Mouse (Mus musculus) hindbrain, postnatal 0 days (tissue): ENCODE results near the gene Zfp667. TPM values are rescaled to one million over a fixed set of nuclear protein-coding genes. Genes with fewer than 3 reads are reported as not detected.
"Not testable (repeated sequence)": the region's sequence is repeated elsewhere in the genome, so short reads cannot be mapped to it uniquely, and the experiment has no call there.

ENCODE experiments used
- ATAC-seq: fragments of 200-750 bp; cut with Nextera tagmentation; 2 replicates; pipeline ENCODE4 v1.8.0; 2017; ENCODE audit warnings: mild to moderate bottlenecking, moderate TSS enrichment, moderate library complexity
- DNase-seq: peaks from one replicate; pipeline ENCODE4 v3.0.0-alpha.2; 2015; ENCODE audit warnings: low spot score
- H3K27ac ChIP-seq: fragments of 300-500 bp; sonication (generic); 2 replicates; pipeline ENCODE4 v1.5.1; 2014; ENCODE audit warnings: mild to moderate bottlenecking
- H3K27me3 ChIP-seq: fragments of 300-500 bp; sonication (generic); 2 replicates; pipeline ENCODE4 v1.6.1; 2014; ENCODE audit warnings: low read length, mixed read lengths; ENCODE audit not compliant: insufficient read depth
- H3K36me3 ChIP-seq: fragments of 300-500 bp; sonication (generic); 2 replicates; pipeline ENCODE4 v1.6.1; 2014; ENCODE audit warnings: low read length, mixed read lengths; ENCODE audit not compliant: insufficient read depth
- H3K4me1 ChIP-seq: fragments of 300-500 bp; sonication (generic); 2 replicates; pipeline ENCODE4 v1.6.1; 2014; ENCODE audit warnings: antibody characterized with exemption, low read length, mixed read lengths; ENCODE audit not compliant: insufficient read depth
- H3K4me2 ChIP-seq: fragments of 300-500 bp; sonication (generic); 2 replicates; pipeline ENCODE4 v1.6.1; 2014; ENCODE audit warnings: low read depth, mild to moderate bottlenecking, low read length, moderate library complexity, mixed read lengths
- H3K4me3 ChIP-seq: fragments of 300-500 bp; sonication (generic); 2 replicates; pipeline ENCODE4 v1.5.1; 2014; ENCODE audit warnings: low read length
- H3K9ac ChIP-seq: fragments of 300-500 bp; sonication (generic); replicated peaks from 2 replicates; pipeline ENCODE4 v1.6.1; 2014; ENCODE audit warnings: mild to moderate bottlenecking, low read length, moderate library complexity, mixed read lengths
- H3K9me3 ChIP-seq: fragments of 300-500 bp; sonication (generic); 2 replicates; pipeline ENCODE4 v1.6.1; 2016; ENCODE audit warnings: low read length, mixed read lengths
- CTCF ChIP-seq: IDR thresholded peaks from 2 replicates; pipeline ENCODE4 v1.5.1; 2016; ENCODE audit warnings: antibody characterized with exemption, control low read depth, low read depth
- WGBS: fragments of 180-500 bp; shearing (Covaris S2); extraction: QIAGEN DNeasy Blood & Tissue Kit; methylation state at CpG from one replicate; pipeline ENCODE4 v1.1.7; 2014; 5-methylcytosine and 5-hydroxymethylcytosine counted together
- polyA plus RNA-seq: library from polyadenylated mRNA; unstranded; fragments of >200 nt; fragmentation: Nextera tagmentation; extraction: Ambion mirVana; gene quantifications from 2 replicates; pipeline ENCODE4 v1.2.1, GENCODE M21; 2015
- total RNA-seq: library from RNA; depleted of rRNA; stranded (reverse); fragments of >200 nt; gene quantifications from 2 replicates; pipeline ENCODE4 v1.2.3, GENCODE M21; 2014

Zfp667 gene
- total and polyA plus RNA-seq, 2 experiments from 2014 or later: 4.2 to 12.0 TPM

GRCm38 (mm10) chr7:6257386-6257785 lies 29.0 kb upstream of the Zfp667 start:
- no peak for ATAC-seq
- H3K27ac ChIP-seq: no peak overlapping the region
- WGBS: 86% methylated on average over 4 of the region's 4 CpGs

GRCm38 (mm10) chr7:6258232-6259220 lies 27.9 kb upstream of the Zfp667 start:
- TF ChIP-seq CTCF: no peak
- 28% methylated on average over 16 of the region's 16 CpGs for WGBS
- Histone ChIP-seq H3K27ac (no peak overlapping the region), H3K9ac (no peak overlapping the region), H3K4me1 (no peaks in the 10 kb centered on the region), H3K9me3 (no peaks in the 10 kb centered on the region), H3K27me3 (no peaks in the 10 kb centered on the region), H3K4me2 (no peak overlapping the region), H3K36me3 (no peaks in the 10 kb centered on the region), H3K4me3 (no peak overlapping the region)
- no peak for ATAC-seq
- no peak for DNase-seq

More at GRCm38 (mm10) chr7:6257386-6257785, 29.0 kb upstream of the Zfp667 start:
- Histone ChIP-seq H3K36me3 (no peaks in the 10 kb centered on the region), H3K9ac (no peak overlapping the region), H3K4me1 (no peaks in the 10 kb centered on the region), H3K4me3 (no peak overlapping the region), H3K9me3 (no peaks in the 10 kb centered on the region), H3K4me2 (no peak overlapping the region), H3K27me3 (no peaks in the 10 kb centered on the region)
- no peak for DNase-seq
- no peak for TF ChIP-seq CTCF

DNA sequence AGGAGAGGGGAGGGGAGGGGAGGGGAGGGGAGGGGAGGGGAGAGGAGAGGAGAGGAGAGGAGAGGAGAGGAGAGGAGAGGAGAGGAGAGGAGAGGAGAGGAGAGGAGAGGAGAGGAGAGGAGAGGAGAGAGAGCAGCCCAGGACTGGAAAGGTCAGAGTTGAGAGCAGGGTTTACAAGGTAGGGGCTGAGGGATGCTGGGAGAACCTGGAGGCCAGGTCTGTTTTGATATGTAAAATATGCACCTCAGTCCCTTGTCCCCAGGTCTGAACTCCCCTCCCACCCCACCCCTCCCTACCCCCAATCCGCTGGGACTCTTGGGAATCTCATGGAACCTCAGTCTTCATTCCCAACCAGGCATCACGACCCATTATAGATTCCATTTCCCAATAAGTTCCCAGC lies 26.4 kb upstream of the Zfp667 start:
- DNase-seq, H3K36me3 ChIP-seq, ATAC-seq, H3K4me1 ChIP-seq, H3K27me3 ChIP-seq, H3K9ac ChIP-seq, H3K9me3 ChIP-seq, H3K4me3 ChIP-seq, H3K27ac ChIP-seq, H3K4me2 ChIP-seq: not testable (repeated sequence)
- 25% methylated on average over 2 of the region's 2 CpGs for WGBS

GRCm38 (mm10) chr7:6262120-6262519 lies 24.3 kb upstream of the Zfp667 start:
- DNase-seq: no peak
- no peak overlapping the region for H3K4me2 ChIP-seq
- H3K4me3 ChIP-seq: no peak overlapping the region
- no peak overlapping the region for H3K9ac ChIP-seq
- H3K4me1 ChIP-seq: no peaks in the 10 kb centered on the region
- peak; percentile 26 for TF ChIP-seq CTCF
- no peaks in the 10 kb centered on the region for H3K9me3 ChIP-seq
- H3K36me3 ChIP-seq: no peaks in the 10 kb centered on the region
- no peak for ATAC-seq
- no peaks in the 10 kb centered on the region for H3K27me3 ChIP-seq
- H3K27ac ChIP-seq: no peak overlapping the region
- WGBS: 78% methylated on average over 3 of the region's 3 CpGs

DNA sequence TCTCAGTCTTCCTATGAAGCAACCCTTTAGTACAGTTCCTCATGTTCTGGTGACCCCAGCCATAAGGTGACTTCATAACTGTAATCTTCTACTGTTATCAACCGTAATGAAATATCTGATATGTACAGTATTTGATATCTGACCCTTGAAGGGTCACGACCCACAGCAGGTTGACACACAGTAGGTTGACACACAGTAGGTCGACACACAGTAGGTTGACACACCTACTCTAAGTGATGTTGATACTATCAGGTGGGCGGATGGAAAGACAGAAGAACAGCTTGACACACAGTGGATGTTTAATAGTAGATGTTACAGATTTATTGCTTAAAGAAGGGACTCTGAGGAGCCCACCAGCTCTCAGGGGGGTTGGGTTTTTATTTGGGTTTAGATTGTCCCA lies 23.4 kb upstream of the Zfp667 start:
- H3K27me3 ChIP-seq: no peaks in the 10 kb centered on the region
- H3K9me3 ChIP-seq: no peaks in the 10 kb centered on the region
- H3K4me1 ChIP-seq: no peaks in the 10 kb centered on the region
- no peak for TF ChIP-seq CTCF
- H3K27ac ChIP-seq: no peak overlapping the region
- WGBS: 82% methylated on average over 4 of the region's 4 CpGs
- no peak for ATAC-seq
- H3K4me2 ChIP-seq: no peak overlapping the region
- no peak overlapping the region for H3K4me3 ChIP-seq
- no peaks in the 10 kb centered on the region for H3K36me3 ChIP-seq
- H3K9ac ChIP-seq: no peak overlapping the region
- DNase-seq: no peak

DNA sequence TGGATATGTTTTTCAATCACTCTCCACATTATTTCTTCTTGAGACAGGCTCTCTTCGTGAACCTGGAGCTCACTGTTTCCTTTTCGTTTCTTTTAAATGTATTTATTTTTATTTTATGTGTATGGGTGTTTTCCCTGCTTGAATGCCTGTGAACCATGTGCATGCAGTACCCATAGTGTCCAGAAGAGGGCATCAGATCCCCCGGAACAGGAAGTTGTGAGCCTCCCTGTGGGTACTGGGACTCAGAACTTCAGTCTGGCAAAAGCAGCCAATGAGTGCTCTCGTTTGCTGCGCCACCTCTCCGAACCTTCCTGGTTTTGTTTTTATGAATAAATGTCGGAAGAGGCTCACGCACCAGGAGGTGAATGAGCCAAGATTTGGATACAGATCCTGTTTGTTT lies 20.7 kb upstream of the Zfp667 start:
- H3K36me3 ChIP-seq: no peaks in the 10 kb centered on the region
- TF ChIP-seq CTCF: peak; percentile 65
- H3K4me1 ChIP-seq: no peaks in the 10 kb centered on the region
- no peaks in the 10 kb centered on the region for H3K27me3 ChIP-seq
- no peak overlapping the region for H3K27ac ChIP-seq
- H3K4me3 ChIP-seq: no peak overlapping the region
- H3K4me2 ChIP-seq: no peak overlapping the region
- ATAC-seq: no peak
- DNase-seq: peak; percentile 5
- no peak overlapping the region for H3K9ac ChIP-seq
- WGBS: 64% methylated on average over 8 of the region's 8 CpGs
- no peaks in the 10 kb centered on the region for H3K9me3 ChIP-seq

DNA sequence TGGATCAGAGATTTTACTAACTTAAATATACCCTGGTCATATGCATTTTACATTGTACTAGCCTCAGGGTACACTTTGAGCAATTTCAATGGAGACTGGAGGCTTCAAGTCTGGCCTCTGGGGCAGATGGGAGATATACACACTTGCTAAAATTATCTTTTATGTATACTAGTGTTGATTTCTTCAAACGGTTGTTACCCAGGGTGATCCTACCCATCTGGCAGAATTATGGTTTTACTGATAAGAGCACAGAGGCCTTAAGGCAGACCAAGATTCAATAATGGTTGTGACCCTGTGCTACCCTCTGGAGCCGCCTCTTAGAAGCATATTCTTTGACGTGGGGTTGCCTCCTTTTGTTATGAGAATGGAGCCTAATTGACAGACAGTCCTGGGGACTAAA lies 8.5 kb upstream of the Zfp667 start:
- ATAC-seq (no peak), DNase-seq (no peak)
- Histone ChIP-seq H3K27me3 (no peaks in the 10 kb centered on the region), H3K9me3 (no peaks in the 10 kb centered on the region), H3K9ac (no peak overlapping the region), H3K4me2 (no peak overlapping the region), H3K4me3 (no peak overlapping the region), H3K36me3 (no peaks in the 10 kb centered on the region), H3K27ac (no peak overlapping the region), H3K4me1 (no peaks in the 10 kb centered on the region)
- TF ChIP-seq CTCF: no peak
- WGBS: 54% methylated on average over 3 of the region's 3 CpGs
